Mouse (Mus musculus) heart, adult 2 months (tissue): Measurements from ENCODE around the gene Gm3755. TPM values are rescaled to one million over a fixed set of nuclear protein-coding genes. Genes with fewer than 3 reads are reported as not detected.
"Not testable (repeated sequence)": the region's sequence is repeated elsewhere in the genome, so short reads cannot be mapped to it uniquely, and the experiment has no call there.

Source experiments
- DNase-seq, 2 experiments: peaks; one replicate each; pipeline ENCODE4 v3.0.0; 2021
- H3K27ac ChIP-seq: fragments of 200-600 bp; 2 replicates; pipeline ENCODE4 v1.8.1; 2022
- H3K27me3 ChIP-seq: fragments of 200-500 bp; 2 replicates; pipeline ENCODE4 v1.6.1; 2012; ENCODE audit warnings: mild to moderate bottlenecking, low read length, inconsistent platforms, mixed read lengths; ENCODE audit not compliant: control insufficient read depth, insufficient read depth
- H3K36me3 ChIP-seq: fragments of 200-500 bp; 2 replicates; pipeline ENCODE4 v1.6.1; 2012; ENCODE audit warnings: low read length, inconsistent platforms; ENCODE audit not compliant: control insufficient read depth, insufficient read depth
- H3K4me1 ChIP-seq: fragments of 200-500 bp; 2 replicates; pipeline ENCODE4 v1.6.1; 2011; ENCODE audit warnings: low read length; ENCODE audit not compliant: control insufficient read depth, insufficient read depth
- H3K4me3 ChIP-seq: fragments of 200-600 bp; 2 replicates; pipeline ENCODE4 v1.8.1; 2022
- H3K79me2 ChIP-seq: fragments of 200-500 bp; replicated peaks from 2 replicates; pipeline ENCODE4 v1.6.1; 2012; ENCODE audit warnings: mild to moderate bottlenecking, inconsistent platforms, low read length, moderate library complexity, mixed read lengths; ENCODE audit not compliant: control insufficient read depth, insufficient read depth
- H3K9ac ChIP-seq: fragments of 200-500 bp; 2 replicates; pipeline ENCODE4 v1.6.1; 2012; ENCODE audit warnings: low read depth, mild to moderate bottlenecking, control low read depth, inconsistent platforms, low read length, mixed read lengths
- WGBS: fragments of 180-500 bp; shearing (Covaris S2); methylation state at CpG from one replicate; pipeline ENCODE4 v1.1.7; 2018; 5-methylcytosine and 5-hydroxymethylcytosine counted together
- intact Hi-C: fragments of 180-260 bp; cut with DNase I; formaldehyde crosslinking; loops from one replicate; pipeline ENCODE4 v1.15.1; 2025
- long read RNA-seq: library from polyadenylated mRNA; stranded (forward); transcript quantifications from one replicate; pipeline ENCODE4 v2.0.0, GENCODE M21; 2021
- polyA plus RNA-seq: library from polyadenylated mRNA; depleted of rRNA; stranded (reverse); fragments of >200 nt; gene quantifications from 2 replicates; pipeline ENCODE4 v1.2.3, GENCODE M21; 2012; rRNA removed
- total RNA-seq, 2 experiments: library from RNA; stranded (reverse); gene quantifications; 2 replicates each; pipeline ENCODE4 v1.2.3; 2021

Gene Gm3755
- total RNA-seq (not detected), polyA plus RNA-seq (not detected in 2 replicates)
- long read RNA-seq, result 0 reads

DNA sequence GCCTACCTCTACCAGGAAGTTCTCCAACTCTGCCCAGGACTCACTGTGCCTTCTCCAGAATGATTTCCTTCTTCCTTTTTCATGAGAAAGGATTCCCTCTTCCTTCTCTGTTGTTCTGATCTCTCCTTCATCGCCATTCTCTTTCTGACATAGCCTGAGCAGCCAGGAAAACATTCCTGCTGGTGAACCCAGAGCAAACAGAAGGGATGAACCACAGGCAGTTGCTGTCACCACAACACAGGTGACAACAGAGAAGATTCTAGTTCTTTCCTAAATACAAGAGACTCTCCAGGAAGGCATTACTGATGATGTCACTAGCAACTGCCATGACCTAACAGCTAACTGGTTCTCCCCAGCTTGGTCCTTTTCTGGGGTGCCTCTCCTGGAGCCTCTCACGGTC, at the start of gene Gm3755:
Gene Gm3755 (minus strand): TSS at position 101 of the 400 bp plus-strand sequence.
- H3K4me1 ChIP-seq, H3K9ac ChIP-seq, DNase-seq, H3K27me3 ChIP-seq, intact Hi-C loops, H3K79me2 ChIP-seq, H3K4me3 ChIP-seq, H3K36me3 ChIP-seq, H3K27ac ChIP-seq: not testable (repeated sequence)
- no CpG with 5 or more reads among the region's 2 CpGs for WGBS

DNA sequence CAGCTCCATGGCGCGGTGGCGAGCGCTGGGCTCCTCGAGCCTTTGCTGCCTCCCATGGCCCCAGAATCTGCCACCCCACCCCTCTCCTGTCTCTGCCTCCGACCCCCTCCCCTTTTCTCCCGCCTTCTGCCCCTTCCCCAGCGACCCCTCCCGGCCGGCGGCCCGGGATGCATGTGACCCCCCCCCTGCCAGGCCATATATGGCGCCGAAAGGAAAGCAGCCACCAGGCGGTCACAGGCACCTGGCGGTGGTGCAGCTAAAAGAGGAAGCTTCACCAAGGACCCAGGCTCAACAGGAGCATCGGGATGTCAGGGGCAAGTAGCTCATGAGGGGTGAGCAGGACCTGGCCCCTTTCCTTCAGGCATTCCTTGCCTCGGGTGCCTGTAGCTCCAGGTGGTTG, 38.0 kb upstream of the Gm3755 start:
- H3K4me3 ChIP-seq, H3K27me3 ChIP-seq, intact Hi-C loops, DNase-seq, H3K27ac ChIP-seq, H3K36me3 ChIP-seq, H3K4me1 ChIP-seq, H3K79me2 ChIP-seq, H3K9ac ChIP-seq: not testable (repeated sequence)
- 2% methylated on average over 13 of the region's 18 CpGs for WGBS

DNA sequence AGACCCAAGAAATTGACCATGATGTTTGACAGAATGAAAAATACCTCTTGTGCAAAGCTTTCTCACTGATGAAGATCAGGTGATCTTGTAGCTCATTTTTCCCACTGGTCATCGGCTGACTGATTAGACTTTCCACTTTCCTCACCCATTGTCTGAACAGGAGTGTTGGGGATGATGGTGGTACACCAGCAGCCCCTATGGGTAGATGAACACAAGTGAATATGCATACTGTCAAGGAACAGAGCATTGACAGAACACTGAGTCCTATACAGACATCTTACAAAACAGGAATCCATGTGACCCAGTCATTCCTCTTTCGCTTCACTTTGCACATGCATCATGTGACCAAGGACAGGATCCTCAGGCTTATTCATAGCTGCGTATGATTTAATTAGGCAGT, 32.9 kb upstream of the Gm3755 start, which contains the start of gene Gm3752:
Gene Gm3752 (minus strand): TSS at position 101 of the 400 bp plus-strand sequence.
- H3K36me3 ChIP-seq, H3K9ac ChIP-seq, DNase-seq, intact Hi-C loops, H3K27me3 ChIP-seq, H3K4me3 ChIP-seq, H3K4me1 ChIP-seq, H3K27ac ChIP-seq, H3K79me2 ChIP-seq: not testable (repeated sequence)
- 43% methylated on average over 1 of the region's 3 CpGs for WGBS

DNA sequence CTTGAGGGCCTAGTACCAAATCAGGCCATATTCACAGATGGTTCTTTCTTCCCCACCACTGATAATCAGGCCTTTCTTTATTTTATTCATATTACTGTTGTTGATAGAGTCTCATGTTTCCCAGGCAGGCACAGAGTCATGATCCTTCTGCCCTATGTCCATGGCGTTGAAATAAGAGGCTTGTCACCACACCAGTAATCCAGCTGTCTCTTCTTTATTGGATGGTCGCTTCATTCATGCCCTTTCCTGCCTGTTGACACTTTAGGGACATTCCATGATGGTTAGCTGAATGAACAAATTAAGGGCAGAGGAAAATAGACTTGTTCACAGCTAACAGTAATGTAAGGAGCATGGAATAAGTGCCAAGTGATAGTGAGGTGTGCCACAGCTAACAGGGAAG, 28.2 kb downstream of the Gm3755 start:
- H3K9ac ChIP-seq, H3K4me1 ChIP-seq, H3K27me3 ChIP-seq, H3K4me3 ChIP-seq, H3K27ac ChIP-seq, H3K36me3 ChIP-seq, DNase-seq, intact Hi-C loops, H3K79me2 ChIP-seq: not testable (repeated sequence)
- 66% methylated on average over 2 of the region's 2 CpGs for WGBS

Other genes starting within 250 kb of the Gm3755 start
- not detected for gene Gm3727, start 186.2 kb downstream of the Gm3755 start, total RNA-seq
- gene Gm3727, start 186.2 kb downstream of the Gm3755 start, polyA plus RNA-seq, result not detected in 2 replicates
- under 1 TPM in 1 of 2 experiments, not detected in 1; 0.16 TPM for gene Gm3739, start 135.9 kb downstream of the Gm3755 start, total RNA-seq
- 0.18 TPM in 1 of 2 replicates, not detected in the other for gene Gm3739, start 135.9 kb downstream of the Gm3755 start, polyA plus RNA-seq
- not detected for gene Gm5797, start 118.5 kb downstream of the Gm3755 start, total RNA-seq
- gene Gm5797, start 118.5 kb downstream of the Gm3755 start, polyA plus RNA-seq, result not detected in 2 replicates
- not detected for gene Gm8374, start 85.8 kb downstream of the Gm3755 start, total RNA-seq
- not detected in 2 replicates for gene Gm8374, start 85.8 kb downstream of the Gm3755 start, polyA plus RNA-seq
- gene Gm3752, start 32.8 kb upstream of the Gm3755 start, total RNA-seq, result not detected
- gene Gm3752, start 32.8 kb upstream of the Gm3755 start, polyA plus RNA-seq, result 0.18 TPM in 1 of 2 replicates, not detected in the other
- gene Gm3558, start 117.6 kb upstream of the Gm3755 start, total RNA-seq, result 1 to 10 TPM in 1 of 2 experiments, under 1 TPM in 1; 0.91 to 1.1 TPM
- 0.23 and 0.45 TPM in 2 replicates for gene Gm3558, start 117.6 kb upstream of the Gm3755 start, polyA plus RNA-seq
- not detected for gene Gm10338, start 144.7 kb upstream of the Gm3755 start, total RNA-seq
- gene Gm10338, start 144.7 kb upstream of the Gm3755 start, polyA plus RNA-seq, result not detected in 2 replicates
- not detected for gene Gm10128, start 193.1 kb upstream of the Gm3755 start, total RNA-seq
- not detected in 2 replicates for gene Gm10128, start 193.1 kb upstream of the Gm3755 start, polyA plus RNA-seq